Mouse (Mus musculus): ENCODE results near the gene Vmn2r69.

Gene Vmn2r69

GRCm38 (mm10) chr7:85415820-85416219 is at the start of gene Vmn2r69:
Gene Vmn2r69 (minus strand): TSS chr7:85415920.
- DNase-seq (ENCODE audit: low spot score in 2 of 2): no peak
